Mouse (Mus musculus) inflammation-experienced regulatory T-cells (primary cell): ENCODE data around the gene Olfr994. TPM values are rescaled to one million over a fixed set of nuclear protein-coding genes. Genes with fewer than 3 reads are reported as not detected.

ENCODE experiments used
- polyA plus RNA-seq, 2 experiments: library from polyadenylated mRNA; unstranded; fragments of 100-300 nt; shearing (Covaris generic); gene quantifications; one replicate each; pipeline ENCODE4 v1.2.1; 2017

Olfr994 gene
- polyA plus RNA-seq = not detected

DNA sequence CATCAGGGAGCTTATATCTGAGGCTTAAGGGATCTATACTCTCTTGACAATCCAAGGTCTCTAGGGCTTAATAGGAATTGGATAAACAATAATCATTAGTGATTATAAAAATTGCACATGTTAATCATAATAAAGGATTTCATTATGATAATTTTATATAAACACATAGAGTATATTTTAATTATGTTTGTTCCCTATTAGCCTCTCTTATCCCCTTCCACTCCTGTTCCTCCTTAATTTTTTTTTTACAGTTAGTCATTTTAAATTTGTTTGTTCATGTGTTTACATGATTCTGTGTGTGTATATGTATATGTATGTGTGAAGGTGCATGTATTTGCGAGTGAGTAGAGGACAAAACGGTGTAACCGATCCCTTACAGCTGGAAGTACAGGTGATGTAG lies at the start of gene Olfr994:
TSS of gene Olfr994 (minus strand) at position 101 of the 400 bp plus-strand sequence.

DNA sequence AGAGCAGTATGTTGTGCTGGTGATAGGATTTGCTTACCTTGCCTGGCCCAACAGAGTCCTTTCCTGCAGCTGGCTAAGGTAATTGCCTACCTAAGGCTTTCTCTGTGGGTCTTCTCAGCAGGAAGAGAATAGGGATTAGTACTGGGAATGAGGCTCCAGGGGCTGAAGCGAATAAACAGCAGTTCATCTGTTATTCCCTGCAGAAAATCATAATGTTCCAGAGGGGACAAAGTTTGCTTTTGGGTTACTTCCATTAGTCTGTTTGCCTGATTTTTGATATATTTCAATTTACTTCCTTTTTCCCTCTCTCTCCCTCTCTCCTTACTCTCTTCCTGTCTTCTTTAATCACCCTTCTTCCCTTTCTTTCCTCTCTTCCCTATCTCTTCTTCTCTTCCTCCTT lies 7.3 kb upstream of the Olfr994 start, which contains the start of gene Olfr995:
TSS of gene Olfr995 (minus strand) at position 101 of the 400 bp plus-strand sequence.

DNA sequence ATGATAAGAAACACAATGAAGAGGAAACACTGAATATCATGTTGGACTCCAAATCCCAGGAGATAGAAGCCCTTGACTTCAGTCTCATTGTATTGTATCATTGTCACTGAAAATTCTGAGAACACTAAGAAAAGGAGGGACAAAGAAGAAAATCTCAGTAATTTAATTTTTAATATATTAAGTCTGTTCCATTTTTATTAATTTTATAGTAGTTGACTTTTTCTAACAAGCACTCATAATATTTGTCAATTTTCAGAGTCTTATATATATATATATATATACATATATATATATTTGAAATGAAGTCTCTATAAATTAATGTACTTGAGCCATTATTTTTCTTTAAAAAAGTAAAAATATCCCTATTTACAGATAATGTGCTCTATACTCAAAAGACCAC lies 21.5 kb downstream of the Olfr994 start, which contains the start of gene Olfr993:
TSS of gene Olfr993 (minus strand) at position 101 of the 400 bp plus-strand sequence.

DNA sequence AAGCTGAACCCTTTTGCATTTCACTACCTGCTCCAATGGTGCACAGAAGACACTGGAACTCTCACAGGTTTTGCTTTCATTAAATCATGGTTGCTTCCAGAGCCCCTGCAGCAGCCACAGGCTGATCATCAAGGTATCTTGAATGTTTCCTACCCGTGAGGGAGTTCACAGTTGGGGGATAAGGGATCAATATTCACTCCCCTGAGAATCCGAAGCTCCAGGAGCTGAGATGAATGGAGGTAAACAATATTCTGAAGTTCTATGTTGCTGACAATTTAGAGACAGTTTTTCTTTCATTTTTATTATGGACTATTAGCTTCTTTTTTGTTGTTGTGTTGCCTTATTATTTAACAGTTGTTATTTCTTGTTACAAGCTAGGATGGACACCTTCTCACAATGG lies 26.9 kb downstream of the Olfr994 start, which contains the start of gene Olfr992:
TSS of gene Olfr992 (minus strand) at position 101 of the 400 bp plus-strand sequence.

Other genes with a start within 250 kb of the Olfr994 start
- under 1 TPM; 0.11 to 0.20 TPM for gene Lrrc55, start 239.3 kb downstream of the Olfr994 start, polyA plus RNA-seq
- gene Olfr987, start 97.1 kb downstream of the Olfr994 start, polyA plus RNA-seq = not detected
- gene Olfr988, start 73.2 kb downstream of the Olfr994 start, polyA plus RNA-seq = not detected
- not detected for gene Olfr992, start 27.0 kb downstream of the Olfr994 start, polyA plus RNA-seq
- not detected for gene Olfr993, start 21.6 kb downstream of the Olfr994 start, polyA plus RNA-seq
- 1 to 10 TPM in 1 of 2 experiments, not detected in 1; 1.1 TPM for gene Olfr995, start 7.2 kb upstream of the Olfr994 start, polyA plus RNA-seq
- gene 4833423E24Rik, start 82.6 kb upstream of the Olfr994 start, polyA plus RNA-seq = under 1 TPM in 1 of 2 experiments, not detected in 1; 0.36 TPM
- not detected for gene Olfr996, start 142.8 kb upstream of the Olfr994 start, polyA plus RNA-seq
- not detected for gene Olfr998, start 152.5 kb upstream of the Olfr994 start, polyA plus RNA-seq
- gene Olfr1000, start 175.5 kb upstream of the Olfr994 start, polyA plus RNA-seq = not detected
- not detected for gene Olfr1002, start 214.3 kb upstream of the Olfr994 start, polyA plus RNA-seq
- not detected for gene Olfr154, start 228.0 kb upstream of the Olfr994 start, polyA plus RNA-seq
- gene Olfr1006, start 242.3 kb upstream of the Olfr994 start, polyA plus RNA-seq = not detected